Comparison of ENCODE assay signal across 7 mouse cellular contexts in the genomic region with DNA sequence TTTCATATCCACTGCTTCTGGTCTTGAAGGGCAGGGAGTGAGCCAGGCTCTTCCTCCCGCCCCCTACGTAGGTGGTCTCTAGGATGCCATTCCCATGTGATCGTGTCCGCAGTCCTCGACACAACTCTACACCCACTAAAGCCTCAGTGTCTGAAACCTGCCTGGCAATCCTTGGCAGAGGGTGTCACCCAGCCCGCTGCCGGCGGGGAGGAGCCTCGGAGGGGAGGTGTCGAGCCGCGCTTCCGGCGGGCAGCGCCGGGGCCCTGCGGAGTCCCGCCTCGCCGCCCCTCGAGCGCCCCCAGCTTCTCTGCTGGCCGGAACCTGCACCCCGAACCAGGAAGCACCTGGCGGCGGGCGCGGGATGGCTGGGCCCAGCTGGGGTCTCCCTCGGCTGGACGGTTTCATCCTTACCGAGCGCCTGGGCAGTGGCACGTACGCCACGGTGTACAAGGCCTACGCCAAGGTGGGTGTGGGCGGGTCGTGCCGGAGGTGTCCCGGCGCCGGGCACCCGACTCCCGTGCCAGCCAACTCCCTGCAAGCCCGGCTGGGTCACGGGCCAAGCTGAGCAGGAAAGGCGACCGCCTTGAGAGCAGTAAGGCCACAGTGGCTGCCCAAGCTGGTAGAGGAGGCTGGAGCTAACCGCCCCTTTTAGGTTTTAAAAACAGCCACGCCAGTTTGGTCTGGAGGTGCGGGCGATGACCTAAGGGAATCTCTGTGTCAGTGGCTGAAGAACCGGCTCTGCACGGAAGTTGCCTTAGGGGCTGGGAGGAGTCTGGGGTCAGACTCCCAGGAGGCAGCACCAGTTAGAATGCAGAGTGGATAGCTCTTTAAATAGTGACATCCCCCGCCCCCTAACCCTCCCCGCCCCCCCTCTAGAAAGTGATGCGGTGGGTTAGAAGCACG. TPM values are rescaled to one million over a fixed set of nuclear protein-coding genes. Genes with fewer than 3 reads are reported as not detected.
DNase-seq lines count a peak whose midpoint lies in the region; ATAC-seq and TF ChIP-seq lines count a peak whose summit lies in the region.

Gene Ulk3 (plus strand): TSS at position 229 of the 903 bp plus-strand sequence.

- under 1% methylated on average over 58 of the region's 58 CpGs for WGBS in embryonic facial prominence, embryonic 10.5 days
- under 1% methylated on average over 58 of the region's 58 CpGs for WGBS in intestine, postnatal 0 days
- WGBS in limb, embryonic 11.5 days = under 1% methylated on average over 57 of the region's 58 CpGs
- under 1% methylated on average over 58 of the region's 58 CpGs for whole genome bisulfite sequencing in midbrain, embryonic 13.5 days
- WGBS in small intestine, adult 2 months = under 1% methylated on average over 58 of the region's 58 CpGs

- TF ChIP-seq CTCF in intestine, postnatal 0 days (IDR thresholded peaks at IDR 0.05; ENCODE audit: low read depth) = peak; percentile 64
- no peak; the same call in 1 of the 2 replicates for TF ChIP-seq CTCF in small intestine, adult 2 months (IDR thresholded peaks at IDR 0.05; ENCODE audit: extremely low read depth, insufficient read length, insufficient replicate concordance, low read depth, low read length)

- H3K4me1 ChIP-seq in embryonic facial prominence, embryonic 10.5 days = peaks cover 37% of the 10 kb centered on the region
- H3K4me1 ChIP-seq in intestine, postnatal 0 days (replicated peaks; ENCODE audit: control insufficient read depth, insufficient read depth, low read length) = no peaks in the 10 kb centered on the region
- H3K4me1 ChIP-seq in limb, embryonic 11.5 days (ENCODE audit: control insufficient read depth, insufficient read depth, low read length) = no peaks in the 10 kb centered on the region
- peaks cover 21% of the 10 kb centered on the region for H3K4me1 ChIP-seq in midbrain, embryonic 13.5 days (replicated peaks)
- H3K4me1 ChIP-seq in small intestine, adult 2 months (ENCODE audit: control insufficient read depth, insufficient read depth, insufficient read length, low read length) = peaks cover 10% of the 10 kb centered on the region

- peaks cover 12% of the 10 kb centered on the region; the same call in 1 of the 2 replicates for H3K27me3 ChIP-seq in embryonic facial prominence, embryonic 10.5 days (replicated peaks; ENCODE audit: low read depth, poor library complexity, severe bottlenecking)
- H3K27me3 ChIP-seq in intestine, postnatal 0 days (replicated peaks; ENCODE audit: control insufficient read depth, insufficient read depth, low read length) = no peaks in the 10 kb centered on the region
- no peaks in the 10 kb centered on the region for H3K27me3 ChIP-seq in limb, embryonic 11.5 days (ENCODE audit: control insufficient read depth, insufficient read depth, low read length)
- H3K27me3 ChIP-seq in midbrain, embryonic 13.5 days = no peaks in the 10 kb centered on the region
- no peaks in the 10 kb centered on the region for H3K27me3 ChIP-seq in small intestine, adult 2 months (ENCODE audit: control insufficient read depth, insufficient read depth, low read length)

- H3K9ac ChIP-seq in intestine, postnatal 0 days (ENCODE audit: low read depth, low read length) = peak within 1 kb of the TSS; percentile 79
- peak within 1 kb of the TSS; percentile 66 for H3K9ac ChIP-seq in limb, embryonic 11.5 days (ENCODE audit: low read length)
- peak within 1 kb of the TSS; percentile 86 for H3K9ac ChIP-seq in midbrain, embryonic 13.5 days (replicated peaks)

- peak; percentile 49; the same call in 1 of the 2 replicates for TF ChIP-seq POLR2A in small intestine, adult 2 months (IDR thresholded peaks at IDR 0.05; ENCODE audit: low read depth, low read length)

- H3K4me3 ChIP-seq in embryonic facial prominence, embryonic 10.5 days = peak within 1 kb of the TSS; percentile 90
- peak within 1 kb of the TSS; percentile 78 for H3K4me3 ChIP-seq in intestine, postnatal 0 days (ENCODE audit: low read depth, low read length)
- peak within 1 kb of the TSS; percentile 69 for H3K4me3 ChIP-seq in limb, embryonic 11.5 days (ENCODE audit: low read depth, low read length)
- peak within 1 kb of the TSS; percentile 71 for H3K4me3 ChIP-seq in midbrain, embryonic 13.5 days (replicated peaks)
- H3K4me3 ChIP-seq in small intestine, adult 2 months (ENCODE audit: low read depth, low read length) = peak within 1 kb of the TSS; percentile 95

- H3K4me2 ChIP-seq in intestine, postnatal 0 days (replicated peaks; ENCODE audit: low read depth) = peak within 1 kb of the TSS; percentile 96
- peak within 1 kb of the TSS; percentile 89 for H3K4me2 ChIP-seq in limb, embryonic 11.5 days (ENCODE audit: low read depth, severe bottlenecking)
- H3K4me2 ChIP-seq in midbrain, embryonic 13.5 days (replicated peaks) = peak within 1 kb of the TSS; percentile 90

- peak; percentile 89 for DNase-seq in adrenal gland, postnatal 10 days
- peak; percentile 82 for DNase-seq in embryonic facial prominence, embryonic 10.5 days (ENCODE audit: low spot score)
- DNase-seq in gonadal fat pad, adult 2 months (ENCODE audit: low read depth) = peak; percentile 36
- peak; percentile 81 for DNase-seq in limb, embryonic 11.5 days (ENCODE audit: low spot score)

- H3K27ac ChIP-seq in embryonic facial prominence, embryonic 10.5 days (replicated peaks) = peak within 1 kb of the TSS; percentile 86
- H3K27ac ChIP-seq in intestine, postnatal 0 days (ENCODE audit: low read depth, low read length) = peak within 1 kb of the TSS; percentile 79
- no peak within 1 kb of the TSS for H3K27ac ChIP-seq in limb, embryonic 11.5 days (replicated peaks; ENCODE audit: low read depth, low read length)
- H3K27ac ChIP-seq in midbrain, embryonic 13.5 days = peak within 1 kb of the TSS; percentile 67
- peak within 1 kb of the TSS; percentile 57 for H3K27ac ChIP-seq in small intestine, adult 2 months (ENCODE audit: insufficient read depth, low read depth, low read length)

- H3K9me3 ChIP-seq in embryonic facial prominence, embryonic 10.5 days = no peaks in the 10 kb centered on the region
- H3K9me3 ChIP-seq in intestine, postnatal 0 days (ENCODE audit: control insufficient read depth) = no peaks in the 10 kb centered on the region
- H3K9me3 ChIP-seq in limb, embryonic 11.5 days (ENCODE audit: control insufficient read depth, low read length) = no peaks in the 10 kb centered on the region
- H3K9me3 ChIP-seq in midbrain, embryonic 13.5 days = no peaks in the 10 kb centered on the region

- peak; percentile 77 for ATAC-seq in intestine, postnatal 0 days
- ATAC-seq in limb, embryonic 11.5 days (ENCODE audit: insufficient number of reproducible peaks, low FRiP score, low TSS enrichment, low read depth) = peak; percentile 64
- ATAC-seq in midbrain, embryonic 13.5 days = peak; percentile 87

- H3K36me3 ChIP-seq in embryonic facial prominence, embryonic 10.5 days (replicated peaks) = peaks cover 49% of the 10 kb centered on the region
- H3K36me3 ChIP-seq in intestine, postnatal 0 days (ENCODE audit: control insufficient read depth, insufficient read depth) = peaks cover 51% of the 10 kb centered on the region
- H3K36me3 ChIP-seq in limb, embryonic 11.5 days (ENCODE audit: control insufficient read depth, insufficient read depth, low read length) = peaks cover 4% of the 10 kb centered on the region; the same call in 1 of the 2 replicates
- H3K36me3 ChIP-seq in midbrain, embryonic 13.5 days = peaks cover 54% of the 10 kb centered on the region
- H3K36me3 ChIP-seq in small intestine, adult 2 months (ENCODE audit: control insufficient read depth, insufficient read depth, low read length) = peaks cover 49% of the 10 kb centered on the region

RNA-seq across cellular contexts. Expression of gene Ulk3, which starts in this region (rescaled TPM):
- 10 to 100 TPM in 1 of 2 experiments, 1 to 10 TPM in 1; 9.2 to 17.0 TPM for total RNA-seq in adrenal gland, postnatal 10 days (2021)
- 13.3 and 16.4 TPM in 2 replicates for polyA plus RNA-seq in embryonic facial prominence, embryonic 10.5 days (2016; fragmentation: Nextera tagmentation; extraction: Ambion mirVana)
- polyA plus RNA-seq in gonadal fat pad, adult 2 months (2012; rRNA removed) = 46.2 and 47.9 TPM in 2 replicates
- 8.3 and 10.3 TPM in 2 replicates for polyA plus RNA-seq in intestine, postnatal 0 days (2015; fragmentation: Nextera tagmentation; extraction: Ambion mirVana)
- 9.7 and 9.8 TPM in 2 replicates for polyA plus RNA-seq in limb, embryonic 11.5 days (2014; fragmentation: Nextera tagmentation; extraction: Ambion mirVana)
- 23.5 and 25.1 TPM in 2 replicates for polyA plus RNA-seq in midbrain, embryonic 13.5 days (2015; fragmentation: Nextera tagmentation; extraction: Ambion mirVana)
- 8.7 and 14.0 TPM in 2 replicates for polyA plus RNA-seq in small intestine, adult 2 months (2012; rRNA removed)

Comparison
In these comparisons a context has a peak if more than half of its experiments do, and no peak if none do; other contexts are left out.
1. DNase-seq: peak in every context shown above with its lines; median percentile 89 in adrenal gland, postnatal 10 days; 82 in embryonic facial prominence, embryonic 10.5 days; 81 in limb, embryonic 11.5 days; 36 in gonadal fat pad, adult 2 months.